Mouse (Mus musculus): ENCODE measurements at regions not wholly inside any gene's neighbourhood (a gene's known extent, or its start where the extent isn't known, plus 50 kb on each side); places are given as distances from the start of the nearest gene placed in this dataset.

- TF ChIP-seq CTCF (IDR thresholded peaks at IDR 0.05; ENCODE audit: control insufficient read depth, insufficient read depth, insufficient read length) (no peak), USF1 (IDR thresholded peaks at IDR 0.05; ENCODE audit: low read depth) (no peak), MAX (IDR thresholded peaks at IDR 0.05) (no peak), CEBPB (IDR thresholded peaks at IDR 0.05; ENCODE audit: low read depth) (no peak), MYOG (IDR thresholded peaks at IDR 0.05; ENCODE audit: control insufficient read depth, extremely low read depth, insufficient read length) (no peak), MYOD1 (IDR thresholded peaks at IDR 0.05; ENCODE audit: control insufficient read depth, insufficient read length, low read depth) (no peak)
Measured at GRCm38 (mm10) chr4:140390684-140391234, 144.2 kb upstream of the Igsf21 start.

Measured in C2C12 (cell line).